Mouse (Mus musculus): ENCODE results near the gene Epb41l2.

Gene Epb41l2

GRCm38 (mm10) chr10:25399016-25399415 lies 39.4 kb downstream of the Epb41l2 start:
- DNase-seq (ENCODE audit: low read depth, low spot score) = no peak

DNA sequence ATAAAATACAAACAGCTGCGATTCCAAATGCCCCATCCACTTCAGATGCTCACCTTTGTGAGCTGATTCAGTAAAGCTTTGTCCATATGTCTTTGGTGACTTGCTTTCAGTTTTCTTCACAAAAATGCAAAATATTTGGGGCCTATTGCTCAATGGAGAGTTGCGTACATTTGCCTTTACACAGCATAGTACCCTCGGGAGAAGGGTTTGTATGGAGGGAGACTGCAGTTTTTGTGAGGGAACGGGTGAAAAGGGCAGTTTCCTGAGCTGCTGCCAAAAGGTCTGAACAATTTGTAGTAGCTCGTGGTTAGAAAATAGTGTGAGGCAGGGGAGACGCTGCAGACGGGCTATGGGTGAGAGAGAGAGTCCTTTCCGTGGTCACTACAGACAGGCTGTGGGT lies 40.5 kb downstream of the Epb41l2 start:
- no peak for DNase-seq (ENCODE audit: low read depth, low spot score)

DNA sequence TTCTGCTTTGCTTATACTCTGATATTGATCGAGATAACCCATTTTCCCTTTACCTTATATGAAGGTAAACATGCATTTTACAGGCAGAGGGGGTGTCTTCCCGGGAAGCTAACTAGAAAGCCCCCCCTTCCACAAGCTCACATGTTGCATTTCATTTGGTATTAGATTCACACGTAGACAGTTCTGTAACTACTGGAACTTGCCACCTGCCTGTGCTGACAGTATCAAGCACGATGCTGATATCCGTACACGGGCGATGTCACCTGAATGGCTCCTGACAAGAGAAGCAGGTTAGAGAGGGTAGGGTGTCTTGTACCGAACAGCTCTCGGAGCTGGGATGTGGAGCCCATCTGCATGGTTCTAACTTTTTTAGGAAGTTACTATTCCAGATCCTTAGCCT lies 41.0 kb downstream of the Epb41l2 start:
- no peak for DNase-seq (ENCODE audit: low read depth, low spot score)

GRCm38 (mm10) chr10:25401356-25401755 lies 41.8 kb downstream of the Epb41l2 start:
- DNase-seq (ENCODE audit: low read depth, low spot score) = no peak

DNA sequence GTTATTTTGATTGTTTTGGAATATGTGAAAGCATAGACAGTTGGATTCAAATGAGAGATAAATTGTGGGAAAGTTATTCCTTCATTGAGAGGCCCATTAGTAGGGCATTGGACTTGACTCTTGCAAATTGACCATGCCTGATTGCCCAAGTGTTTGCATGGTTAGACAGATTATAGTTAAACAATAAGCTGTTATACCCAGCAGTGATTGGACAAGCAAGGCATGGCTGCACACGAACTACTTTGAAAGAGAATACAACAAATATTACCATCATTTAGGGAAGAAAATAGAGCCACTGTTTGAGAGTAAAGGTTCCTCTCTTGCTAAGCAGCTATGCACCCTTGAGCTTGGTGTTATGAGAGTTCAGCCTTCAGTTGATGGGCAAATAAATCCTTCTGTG lies 43.3 kb downstream of the Epb41l2 start:
- no peak for DNase-seq (ENCODE audit: low read depth, low spot score)

DNA sequence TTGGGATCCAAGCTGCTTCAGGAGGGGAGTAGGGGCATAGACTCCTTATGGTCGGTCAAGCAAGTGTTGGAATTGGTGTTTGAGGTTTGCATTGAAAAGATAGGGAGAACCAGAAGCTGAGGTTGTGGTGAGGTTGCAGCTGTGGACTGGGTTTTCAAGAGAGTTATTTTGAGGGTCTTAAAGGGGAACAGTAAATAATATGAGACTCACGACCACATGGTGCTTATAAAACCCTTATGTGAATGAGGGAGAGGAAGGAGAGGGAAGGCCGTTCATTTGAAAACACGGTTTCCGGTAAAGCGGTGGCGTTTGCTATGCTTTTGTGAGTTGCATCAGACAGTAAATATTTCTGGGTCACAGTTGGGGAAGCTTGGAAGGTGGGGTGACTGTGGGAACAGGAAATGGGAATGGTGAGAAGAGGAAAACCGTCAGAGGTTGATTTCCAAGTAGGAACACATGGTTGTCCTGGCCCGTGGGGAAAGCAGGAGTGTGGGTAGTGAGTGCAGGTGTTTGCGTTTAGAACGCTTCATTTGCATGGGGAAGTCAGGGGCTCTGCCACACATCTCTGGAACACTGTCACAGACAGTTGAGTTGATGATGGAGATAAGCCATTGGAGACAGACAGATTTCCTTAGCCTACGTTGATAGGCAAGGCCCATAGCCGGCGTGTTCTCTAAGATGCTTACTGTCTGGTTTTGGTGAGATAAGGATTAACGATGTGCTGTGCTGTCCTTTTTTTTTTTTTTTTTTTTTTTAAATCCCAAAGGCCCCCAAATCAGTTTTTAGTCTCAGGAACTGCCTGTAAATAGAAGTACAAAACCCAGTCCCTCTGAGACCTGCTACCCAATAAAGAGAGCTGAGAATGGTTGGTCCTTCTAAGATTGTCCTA lies 44.5 kb downstream of the Epb41l2 start:
- no peak for DNase-seq (ENCODE audit: low read depth, low spot score)

DNA sequence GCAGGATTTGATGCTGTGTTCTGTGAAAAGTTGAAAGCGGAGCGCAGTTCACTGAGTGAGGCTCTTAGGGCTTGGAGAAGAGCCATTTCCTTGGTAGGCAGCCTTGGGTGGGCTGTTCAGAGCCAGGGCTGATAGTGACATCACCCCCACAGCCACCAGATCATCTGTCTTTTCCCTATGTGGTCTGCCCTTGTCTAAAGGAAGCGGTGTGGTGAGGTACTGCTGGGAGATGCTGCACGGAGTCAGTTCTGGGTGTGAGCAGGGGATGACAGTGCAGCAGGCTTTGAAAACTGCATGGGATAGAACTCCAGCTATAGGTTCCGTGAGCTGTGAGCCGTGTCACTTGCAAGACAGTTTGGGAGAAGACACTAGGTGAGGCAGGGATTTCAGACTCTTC lies 45.1 kb downstream of the Epb41l2 start:
- DNase-seq (ENCODE audit: low read depth, low spot score) = no peak

- no peak for DNase-seq (ENCODE audit: low read depth, low spot score)
These were observed 46.0 kb downstream of the Epb41l2 start for GRCm38 (mm10) chr10:25405551-25405950.

GRCm38 (mm10) chr10:25406695-25407094 lies 47.1 kb downstream of the Epb41l2 start:
- DNase-seq (ENCODE audit: low read depth, low spot score) = no peak

DNA sequence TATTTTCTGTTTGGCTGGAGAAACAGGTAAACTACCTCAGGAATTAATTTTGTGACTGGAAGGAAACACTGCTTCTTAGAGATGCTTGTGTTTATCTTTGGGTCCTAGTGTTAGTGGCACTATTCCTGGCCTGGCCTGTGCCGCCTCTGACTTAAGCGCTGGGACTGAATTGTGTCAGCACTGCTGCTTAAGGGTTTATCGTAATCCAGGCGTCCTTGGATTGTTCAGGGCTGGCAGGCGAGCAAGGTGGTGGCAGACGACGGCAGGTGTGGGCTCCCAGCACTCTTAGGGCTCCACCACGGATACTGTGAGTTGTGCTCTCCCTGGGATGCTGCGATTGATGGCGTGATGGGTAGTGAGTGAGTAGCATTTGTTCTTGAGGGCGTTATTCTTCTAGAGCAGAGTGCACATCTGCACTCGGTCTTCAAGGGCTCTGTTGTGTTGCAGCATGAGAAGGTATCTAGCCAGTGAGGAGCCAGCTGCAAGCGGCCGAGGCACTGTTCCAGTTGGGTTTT lies 48.6 kb downstream of the Epb41l2 start:
- no peak for DNase-seq (ENCODE audit: low read depth, low spot score)

DNA sequence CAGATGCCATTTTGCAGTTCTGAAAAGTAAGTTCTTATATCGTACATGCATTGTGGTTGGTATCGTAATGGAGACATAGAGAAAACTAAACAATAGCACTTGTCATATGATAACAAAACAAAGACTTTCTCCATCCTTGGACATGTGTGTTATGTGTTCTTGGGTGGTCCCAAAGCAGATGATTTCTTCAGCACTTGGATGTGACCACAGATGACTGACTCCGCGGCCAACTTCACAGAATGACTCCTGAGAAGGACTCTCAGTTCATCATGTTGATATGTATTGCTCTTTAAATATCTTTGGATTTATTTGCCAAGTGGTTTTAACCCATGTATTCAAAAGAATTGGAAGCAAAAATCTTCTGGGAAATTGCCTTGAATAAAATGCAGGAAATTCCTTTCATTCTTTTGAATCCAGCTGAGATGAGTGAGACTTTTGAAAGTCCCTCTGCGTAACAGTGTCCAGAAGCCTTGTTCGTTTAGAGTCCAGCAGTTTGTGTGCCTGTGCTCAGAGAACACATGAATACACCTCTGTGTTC lies 52.3 kb downstream of the Epb41l2 start:
- no peak for DNase-seq (ENCODE audit: low read depth, low spot score)

DNA sequence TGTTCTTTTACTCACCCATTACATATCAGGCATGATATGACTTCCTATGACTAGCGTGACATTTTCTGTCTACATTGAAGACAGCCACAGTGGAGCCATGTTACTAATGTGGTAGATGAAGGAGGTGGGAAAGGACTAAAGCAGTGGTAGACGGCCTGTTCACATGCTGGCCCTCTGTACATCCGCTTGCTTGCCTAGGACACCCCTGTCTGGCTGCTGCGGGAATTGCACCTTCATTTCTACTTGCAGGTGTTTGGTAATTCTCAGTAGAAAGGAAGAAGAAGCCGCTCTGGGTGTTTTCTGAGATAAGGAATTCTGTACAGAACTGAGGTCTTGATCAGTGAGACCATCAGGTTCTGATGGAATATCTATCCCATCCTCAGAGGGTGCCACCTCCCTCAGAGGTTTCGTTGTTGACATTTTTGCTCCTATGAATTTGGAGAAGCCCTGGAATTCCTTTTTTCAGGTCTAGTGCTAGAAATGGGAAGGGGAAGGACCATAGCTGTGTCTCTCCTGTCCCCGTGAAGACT lies 55.7 kb downstream of the Epb41l2 start:
- DNase-seq (ENCODE audit: low read depth, low spot score) = no peak

- no peak for DNase-seq (ENCODE audit: low read depth, low spot score)
These were observed 57.1 kb downstream of the Epb41l2 start for GRCm38 (mm10) chr10:25416696-25417095.

DNA sequence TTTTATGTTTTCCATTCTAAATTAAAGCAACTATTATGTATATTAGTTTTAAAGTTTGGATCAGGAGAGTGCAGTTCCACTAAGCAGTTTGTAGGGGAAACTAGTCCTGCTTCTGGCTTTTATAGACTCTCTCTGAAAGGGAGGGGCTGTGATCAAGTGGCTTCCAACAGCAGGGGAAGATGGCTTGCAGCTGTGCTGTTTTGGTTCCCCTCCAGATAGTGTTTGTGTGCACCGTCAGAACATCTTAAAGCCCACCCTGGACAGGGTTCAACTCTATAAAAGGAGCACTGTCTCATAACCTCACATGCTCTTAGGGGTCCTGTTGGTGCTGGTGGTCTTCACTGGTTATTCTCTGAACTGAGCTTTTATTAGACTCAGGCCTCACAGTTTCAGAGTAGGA lies 66.5 kb downstream of the Epb41l2 start:
- no peak for DNase-seq (ENCODE audit: low read depth, low spot score)

DNA sequence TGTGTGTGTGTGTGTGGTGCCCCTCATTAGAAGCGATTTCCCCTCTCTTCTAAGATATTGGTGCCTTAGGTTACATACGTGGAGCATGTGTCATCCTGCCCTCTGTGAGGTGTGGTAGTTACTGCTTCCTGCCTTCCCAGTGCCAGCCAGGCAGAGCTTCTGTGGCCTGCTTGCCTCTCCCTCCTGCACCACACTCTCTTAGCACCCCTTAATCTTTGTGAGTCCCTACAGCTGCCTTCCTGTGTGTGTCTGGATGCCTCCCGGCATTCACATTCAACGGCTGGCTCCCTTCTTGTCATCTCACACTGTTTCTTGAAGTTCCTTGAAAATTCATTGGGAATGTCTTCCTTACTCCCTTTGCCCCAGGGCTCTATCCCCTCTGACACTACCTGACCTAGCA lies 67.2 kb downstream of the Epb41l2 start:
- no peak for DNase-seq (ENCODE audit: low read depth, low spot score)

DNA sequence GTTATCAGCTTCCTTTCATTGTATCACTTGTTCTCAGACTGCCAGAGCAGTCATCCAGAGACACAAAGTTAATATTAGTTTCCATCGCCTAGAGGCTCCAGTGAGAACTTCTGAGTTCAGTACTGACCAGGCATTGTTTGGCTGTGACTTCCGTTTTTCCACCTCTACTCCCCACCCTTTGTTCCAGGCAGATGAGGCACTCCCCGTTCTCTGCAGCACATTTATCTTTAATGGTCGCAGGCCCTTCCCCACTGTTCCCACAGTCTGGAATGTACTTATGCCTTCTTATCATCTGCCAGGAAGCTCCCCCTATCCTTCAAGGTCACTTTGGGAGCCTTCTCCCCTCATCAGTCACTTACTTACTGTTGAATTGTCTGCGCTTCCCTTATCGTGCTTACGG lies 67.9 kb downstream of the Epb41l2 start:
- no peak for DNase-seq (ENCODE audit: low read depth, low spot score)

DNA sequence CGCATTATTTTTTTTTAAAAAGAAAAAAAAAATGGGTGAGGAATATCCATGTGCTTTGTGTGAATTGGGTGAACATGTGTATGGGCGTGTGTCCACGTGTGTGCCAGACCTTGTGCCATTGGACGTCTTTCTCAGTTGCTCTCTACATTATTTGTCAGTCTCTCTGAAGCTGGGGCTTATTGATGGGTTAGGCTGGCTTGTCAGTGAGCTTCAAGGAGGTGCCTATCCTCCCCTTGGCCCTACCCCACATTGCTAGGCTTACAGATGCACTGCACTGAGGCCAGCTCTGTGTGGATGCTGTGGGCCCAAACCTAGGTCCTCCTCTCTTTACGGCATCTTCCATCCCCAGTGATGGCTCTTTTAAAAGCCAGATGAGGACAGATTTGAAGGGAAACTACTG lies 69.1 kb downstream of the Epb41l2 start:
- DNase-seq (ENCODE audit: low read depth, low spot score) = no peak

GRCm38 (mm10) chr10:25429346-25429745 lies 69.7 kb downstream of the Epb41l2 start:
- DNase-seq (ENCODE audit: low read depth, low spot score) = no peak

- no peak for DNase-seq (ENCODE audit: low read depth, low spot score)
These were observed 71.3 kb downstream of the Epb41l2 start for GRCm38 (mm10) chr10:25430862-25431261.

DNA sequence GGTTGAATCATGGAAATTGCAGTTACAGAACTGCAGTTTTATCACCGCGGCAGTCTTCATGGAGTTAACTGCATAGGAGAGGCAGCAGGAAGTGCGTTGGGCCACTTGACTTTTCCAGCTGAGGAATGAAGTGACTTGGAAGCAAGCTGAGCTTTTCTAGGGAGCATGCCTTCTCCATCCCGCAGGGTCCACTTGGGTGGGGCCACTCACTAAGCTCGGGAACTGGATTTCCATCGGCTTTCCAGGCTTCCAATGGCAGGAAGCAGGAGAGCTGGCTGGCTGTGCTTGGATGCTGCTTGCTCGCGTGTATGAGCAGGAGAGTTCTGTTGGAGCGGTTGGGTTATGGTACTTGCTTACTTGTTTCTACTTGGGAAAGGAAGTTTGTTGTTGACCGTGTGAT lies 72.8 kb downstream of the Epb41l2 start:
- no peak for DNase-seq (ENCODE audit: low read depth, low spot score)

DNA sequence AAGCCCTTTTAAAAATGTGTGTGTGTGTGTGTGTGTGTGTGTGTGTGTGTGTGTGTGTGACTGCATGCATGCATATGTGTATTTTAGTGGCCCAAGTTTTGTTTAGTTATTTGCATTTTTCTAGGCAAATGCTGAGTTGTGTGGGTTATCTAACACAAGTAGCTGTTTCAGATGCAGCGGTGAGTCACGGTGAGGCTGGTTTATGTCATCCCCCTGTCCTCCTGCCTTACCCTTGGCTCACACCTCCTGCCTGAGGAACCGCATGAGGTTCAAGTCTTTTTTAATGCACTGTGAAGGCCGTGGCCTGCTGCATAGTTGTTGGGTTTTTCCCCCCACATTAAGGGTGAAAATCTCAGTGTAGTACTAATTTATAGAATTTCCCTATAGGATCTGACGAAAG lies 73.3 kb downstream of the Epb41l2 start:
- DNase-seq (ENCODE audit: low read depth, low spot score) = no peak

- no peak for DNase-seq (ENCODE audit: low read depth, low spot score)
These were observed 73.9 kb downstream of the Epb41l2 start for GRCm38 (mm10) chr10:25433524-25433923.
